Mouse (Mus musculus): ENCODE measurements at regions not wholly inside any gene's neighbourhood (a gene's known extent, or its start where the extent isn't known, plus 50 kb on each side); places are given as distances from the start of the nearest gene placed in this dataset.

DNA sequence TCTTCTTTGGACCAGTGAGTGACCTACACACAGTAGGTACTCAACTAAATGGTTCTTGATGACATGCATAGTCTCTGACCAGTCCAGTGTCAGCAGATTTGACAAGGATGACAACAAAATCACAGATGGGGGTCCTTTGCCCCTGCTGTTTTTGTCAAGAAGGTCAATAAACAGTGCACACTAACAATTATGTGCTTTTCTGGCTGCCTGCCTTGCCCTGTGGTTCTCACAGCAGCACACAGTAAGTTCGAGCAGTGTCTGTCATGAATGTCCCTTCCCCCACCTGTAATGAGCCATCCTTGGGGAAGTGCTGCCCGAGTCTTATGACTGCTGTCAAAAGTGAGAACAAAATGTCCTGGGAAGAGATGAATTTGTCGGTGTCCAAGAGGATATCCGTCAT is 153.1 kb upstream of the Snx19 start:
- TF ChIP-seq CTCF (conservative IDR thresholded peaks at IDR 0.05; ENCODE audit: insufficient read depth, insufficient read length, low read depth, low read length) (no peak), POLR2A (IDR thresholded peaks at IDR 0.05; ENCODE audit: low read depth, low read length) (no peak)

Measured in kidney, adult 2 months (tissue).